Mouse (Mus musculus): ENCODE data around the gene Rsph6a. TPM values are rescaled to one million over a fixed set of nuclear protein-coding genes. Genes with fewer than 3 reads are reported as not detected.
A peak's percentile ranks its signal among the peaks of the same experiment; 100 is the strongest.
"Not testable (repeated sequence)": the region's sequence is repeated elsewhere in the genome, so short reads cannot be mapped to it uniquely, and the experiment has no call there.

Rsph6a gene
- total RNA-seq, 2 experiments from 2014 or later: 0.27 to 0.30 TPM

- H3K4me3 ChIP-seq; intact Hi-C loops (cut with DNase I); DNase-seq (ENCODE audit: extremely low spot score in 1 of 2, low spot score in 2 of 2); H3K27ac ChIP-seq: not testable (repeated sequence)
- peak; percentile 36 for TF ChIP-seq CTCF (IDR thresholded peaks at IDR 0.05)
These were observed 16.5 kb downstream of the Rsph6a start for GRCm38 (mm10) chr7:19071024-19071423.

GRCm38 (mm10) chr7:19073504-19073903 lies 19.0 kb downstream of the Rsph6a start:
- intact Hi-C loops (cut with DNase I): no loop called here
- DNase-seq (ENCODE audit: extremely low spot score in 1 of 2, low spot score in 2 of 2): no peak
- no peak overlapping the region for H3K27ac ChIP-seq
- H3K4me3 ChIP-seq: no peak overlapping the region
- peak; percentile 42 for TF ChIP-seq CTCF (IDR thresholded peaks at IDR 0.05)

- no peak; the same call in none of the 2 replicates for TF ChIP-seq CTCF (IDR thresholded peaks at IDR 0.05)
- intact Hi-C loops (cut with DNase I): no loop called here
- H3K4me3 ChIP-seq: no peak overlapping the region
- no peak overlapping the region for H3K27ac ChIP-seq
- DNase-seq (ENCODE audit: extremely low spot score in 1 of 2, low spot score in 2 of 2): no peak
These were observed 20.0 kb downstream of the Rsph6a start for GRCm38 (mm10) chr7:19074494-19074893.

- Histone ChIP-seq H3K4me3 (peak overlapping the region; percentile 84), H3K27ac (peak overlapping the region; percentile 86)
- DNase-seq (ENCODE audit: extremely low spot score in 1 of 2, low spot score in 2 of 2): no peak
- TF ChIP-seq CTCF (IDR thresholded peaks at IDR 0.05): no peak
- intact Hi-C loops (cut with DNase I): no loop called here
These were observed 20.7 kb downstream of the Rsph6a start for GRCm38 (mm10) chr7:19075231-19075630.

GRCm38 (mm10) chr7:19075723-19076585 lies 21.5 kb downstream of the Rsph6a start, which contains the start of gene Dmwd:
Gene Dmwd, plus strand, starts transcription at chr7:19076227.
- Histone ChIP-seq H3K27ac (peak within 1 kb of the TSS; percentile 86), H3K4me3 (peak within 1 kb of the TSS; percentile 84)
- intact Hi-C loops (cut with DNase I): loop anchor here (2.0 kb wide), 1 partner anchor 17 kb away; no protein-coding TSS in a partner anchor
- DNase-seq (ENCODE audit: extremely low spot score in 1 of 2, low spot score in 2 of 2): peak; percentile 95 to 97
- no peak for TF ChIP-seq CTCF (IDR thresholded peaks at IDR 0.05)

GRCm38 (mm10) chr7:19076586-19076991 lies 22.1 kb downstream of the Rsph6a start:
- no peak for TF ChIP-seq CTCF (IDR thresholded peaks at IDR 0.05)
- intact Hi-C loops (cut with DNase I): loop anchor here (2.0 kb wide), 1 partner anchor 16 kb away; no protein-coding TSS in a partner anchor
- Histone ChIP-seq H3K4me3 (peak overlapping the region; percentile 84), H3K27ac (peak overlapping the region; percentile 81)
- DNase-seq (ENCODE audit: extremely low spot score in 1 of 2, low spot score in 2 of 2): no peak

GRCm38 (mm10) chr7:19077761-19078160 lies 23.3 kb downstream of the Rsph6a start:
- no peak overlapping the region for H3K4me3 ChIP-seq
- no peak overlapping the region for H3K27ac ChIP-seq
- TF ChIP-seq CTCF (IDR thresholded peaks at IDR 0.05): no peak
- no peak for DNase-seq (ENCODE audit: extremely low spot score in 1 of 2, low spot score in 2 of 2)
- intact Hi-C loops (cut with DNase I): loop anchor here (2.0 kb wide), 1 partner anchor 15 kb away; no protein-coding TSS in a partner anchor

GRCm38 (mm10) chr7:19078732-19079131 lies 24.2 kb downstream of the Rsph6a start:
- H3K27ac ChIP-seq: no peak overlapping the region
- TF ChIP-seq CTCF (IDR thresholded peaks at IDR 0.05): no peak
- intact Hi-C loops (cut with DNase I): no loop called here
- no peak overlapping the region for H3K4me3 ChIP-seq
- no peak for DNase-seq (ENCODE audit: extremely low spot score in 1 of 2, low spot score in 2 of 2)

- DNase-seq (ENCODE audit: extremely low spot score in 1 of 2, low spot score in 2 of 2): no peak
- no peak for TF ChIP-seq CTCF (IDR thresholded peaks at IDR 0.05)
- Histone ChIP-seq H3K4me3 (no peak overlapping the region), H3K27ac (peak overlapping the region; percentile 28; the same call in 1 of the 2 replicates)
- intact Hi-C loops (cut with DNase I): no loop called here
These were observed 26.0 kb downstream of the Rsph6a start for GRCm38 (mm10) chr7:19080451-19080950.

- Histone ChIP-seq H3K4me3 (no peak overlapping the region), H3K27ac (no peak overlapping the region)
- intact Hi-C loops (cut with DNase I): no loop called here
- no peak for DNase-seq (ENCODE audit: extremely low spot score in 1 of 2, low spot score in 2 of 2)
- TF ChIP-seq CTCF (IDR thresholded peaks at IDR 0.05): no peak
These were observed 27.7 kb downstream of the Rsph6a start for GRCm38 (mm10) chr7:19082171-19082570.

- Histone ChIP-seq H3K4me3 (no peak overlapping the region), H3K27ac (no peak overlapping the region)
- intact Hi-C loops (cut with DNase I): no loop called here
- DNase-seq (ENCODE audit: extremely low spot score in 1 of 2, low spot score in 2 of 2): no peak
- no peak for TF ChIP-seq CTCF (IDR thresholded peaks at IDR 0.05)
These were observed 28.6 kb downstream of the Rsph6a start for GRCm38 (mm10) chr7:19083096-19083495.

- no peak for TF ChIP-seq CTCF (IDR thresholded peaks at IDR 0.05)
- no peak for DNase-seq (ENCODE audit: extremely low spot score in 1 of 2, low spot score in 2 of 2)
- no peak within 1 kb of the TSS for H3K27ac ChIP-seq
- H3K4me3 ChIP-seq: peak within 1 kb of the TSS; percentile 15; the same call in 1 of the 2 replicates
- intact Hi-C loops (cut with DNase I): no loop called here
These were observed 29.2 kb downstream of the Rsph6a start, which contains the start of gene Dmpk for GRCm38 (mm10) chr7:19083701-19084100. Gene Dmpk, plus strand, starts transcription at chr7:19083849.
